In genomic region chr3:104758406-104758805, GRCm38 (mm10) we compare ENCODE assay signal across 8 mouse cellular contexts. TPM values are rescaled to one million over a fixed set of nuclear protein-coding genes. Genes with fewer than 3 reads are reported as not detected.
DNase-seq lines count a peak whose midpoint lies in the region; ATAC-seq and TF ChIP-seq lines count a peak whose summit lies in the region.

No protein-coding gene starts in this region.

- no peaks in the 10 kb centered on the region for H3K79me2 ChIP-seq in C2C12 (ENCODE audit: control insufficient read depth, insufficient read depth)

- TF ChIP-seq POLR2A in bone marrow macrophage, adult 2 months (IDR thresholded peaks at IDR 0.05; ENCODE audit: borderline replicate concordance, low read depth, low read length), result no peak

- H3K9me3 ChIP-seq in embryonic facial prominence, embryonic 15.5 days (replicated peaks), result no peaks in the 10 kb centered on the region
- H3K9me3 ChIP-seq in heart, embryonic 10.5 days, result no peaks in the 10 kb centered on the region
- no peaks in the 10 kb centered on the region for H3K9me3 ChIP-seq in liver, embryonic 12.5 days (replicated peaks)
- no peaks in the 10 kb centered on the region for H3K9me3 ChIP-seq in stomach, postnatal 0 days (ENCODE audit: control insufficient read depth, low read length)

- WGBS in embryonic facial prominence, embryonic 15.5 days, result 3% methylated on average over 27 of the region's 27 CpGs
- 2% methylated on average over 27 of the region's 27 CpGs for WGBS in heart, embryonic 10.5 days
- WGBS in liver, embryonic 12.5 days (ENCODE audit: insufficient replicate concordance), result 2% methylated on average over 27 of the region's 27 CpGs
- under 1% methylated on average over 27 of the region's 27 CpGs for WGBS in stomach, postnatal 0 days

- no peak for TF ChIP-seq EP300 in stomach, postnatal 0 days (optimal IDR thresholded peaks at IDR 0.05)

- H3K27ac ChIP-seq in bone marrow macrophage, adult 2 months (ENCODE audit: insufficient read depth, low read depth, low read length), result no peak overlapping the region
- H3K27ac ChIP-seq in embryonic facial prominence, embryonic 15.5 days (replicated peaks), result no peak overlapping the region
- peak overlapping the region; percentile 81 for H3K27ac ChIP-seq in heart, embryonic 10.5 days
- no peak overlapping the region for H3K27ac ChIP-seq in liver, embryonic 12.5 days
- H3K27ac ChIP-seq in stomach, postnatal 0 days (replicated peaks), result no peak overlapping the region

- H3K4me2 ChIP-seq in embryonic facial prominence, embryonic 15.5 days (replicated peaks), result peak overlapping the region; percentile 60
- peak overlapping the region; percentile 79 for H3K4me2 ChIP-seq in liver, embryonic 12.5 days
- peak overlapping the region; percentile 57 for H3K4me2 ChIP-seq in stomach, postnatal 0 days (replicated peaks; ENCODE audit: low read depth)

- H3K4me3 ChIP-seq in C2C12 (ENCODE audit: insufficient read depth, poor library complexity, severe bottlenecking), result no peak overlapping the region
- no peak overlapping the region; the same call in 1 of the 2 replicates for H3K4me3 ChIP-seq in bone marrow macrophage, adult 2 months (ENCODE audit: insufficient read depth, low read length)
- H3K4me3 ChIP-seq in embryonic facial prominence, embryonic 15.5 days (replicated peaks), result peak overlapping the region; percentile 40
- H3K4me3 ChIP-seq in heart, embryonic 10.5 days, result peak overlapping the region; percentile 58
- H3K4me3 ChIP-seq in liver, embryonic 12.5 days, result peak overlapping the region; percentile 48
- H3K4me3 ChIP-seq in stomach, postnatal 0 days (ENCODE audit: low read depth, low read length), result peak overlapping the region; percentile 31

- no peaks in the 10 kb centered on the region for H3K36me3 ChIP-seq in C2C12 (ENCODE audit: control insufficient read depth, insufficient read depth)
- H3K36me3 ChIP-seq in embryonic facial prominence, embryonic 15.5 days, result no peaks in the 10 kb centered on the region
- H3K36me3 ChIP-seq in heart, embryonic 10.5 days, result no peaks in the 10 kb centered on the region
- no peaks in the 10 kb centered on the region for H3K36me3 ChIP-seq in liver, embryonic 12.5 days
- no peaks in the 10 kb centered on the region for H3K36me3 ChIP-seq in stomach, postnatal 0 days (ENCODE audit: control insufficient read depth, insufficient read depth, low read length)

- no peaks in the 10 kb centered on the region for H3K79me3 ChIP-seq in C2C12 (ENCODE audit: low read depth)

- TF ChIP-seq CTCF in C2C12 (IDR thresholded peaks at IDR 0.05; ENCODE audit: control insufficient read depth, insufficient read depth, insufficient read length), result peak; percentile 2
- peak; percentile 91 for TF ChIP-seq CTCF in bone marrow macrophage, adult 2 months (IDR thresholded peaks at IDR 0.05; ENCODE audit: low read depth, low read length)
- TF ChIP-seq CTCF in stomach, postnatal 0 days (IDR thresholded peaks at IDR 0.05; ENCODE audit: low read depth), result peak; percentile 85

- H3K4me1 ChIP-seq in bone marrow macrophage, adult 2 months (ENCODE audit: control insufficient read depth, insufficient read depth, low read length), result no peaks in the 10 kb centered on the region
- H3K4me1 ChIP-seq in embryonic facial prominence, embryonic 15.5 days, result peaks cover 7% of the 10 kb centered on the region; the same call in 1 of the 2 replicates
- H3K4me1 ChIP-seq in heart, embryonic 10.5 days, result peaks cover 26% of the 10 kb centered on the region
- H3K4me1 ChIP-seq in liver, embryonic 12.5 days, result peaks cover 31% of the 10 kb centered on the region
- H3K4me1 ChIP-seq in stomach, postnatal 0 days (replicated peaks; ENCODE audit: control insufficient read depth, insufficient read depth), result no peaks in the 10 kb centered on the region

- peaks cover 8% of the 10 kb centered on the region for H3K27me3 ChIP-seq in C2C12 (ENCODE audit: control insufficient read depth, insufficient read depth, insufficient read length)
- peaks cover 4% of the 10 kb centered on the region; the same call in 1 of the 2 replicates for H3K27me3 ChIP-seq in embryonic facial prominence, embryonic 15.5 days
- H3K27me3 ChIP-seq in heart, embryonic 10.5 days (ENCODE audit: insufficient read depth, poor library complexity, severe bottlenecking), result peaks cover 20% of the 10 kb centered on the region
- peaks cover 54% of the 10 kb centered on the region for H3K27me3 ChIP-seq in liver, embryonic 12.5 days (replicated peaks)
- no peaks in the 10 kb centered on the region for H3K27me3 ChIP-seq in stomach, postnatal 0 days (ENCODE audit: control insufficient read depth, insufficient read depth, low read length)

- peak; percentile 65; the same call in 1 of the 2 replicates for ATAC-seq in embryonic facial prominence, embryonic 15.5 days (ENCODE audit: insufficient number of reproducible peaks, low FRiP score, low TSS enrichment, low read depth)
- peak; percentile 58 for ATAC-seq in liver, embryonic 12.5 days
- ATAC-seq in stomach, postnatal 0 days (ENCODE audit: low FRiP score, low TSS enrichment), result peak; percentile 69; the same call in 1 of the 2 replicates

- H3ac ChIP-seq in C2C12 (ENCODE audit: control insufficient read depth, insufficient read length, low read depth), result no peak overlapping the region

- no peak overlapping the region for H3K9ac ChIP-seq in embryonic facial prominence, embryonic 15.5 days
- peak overlapping the region; percentile 54 for H3K9ac ChIP-seq in liver, embryonic 12.5 days
- H3K9ac ChIP-seq in stomach, postnatal 0 days (ENCODE audit: low read length), result peak overlapping the region; percentile 38; the same call in 1 of the 2 replicates

- DNase-seq in heart, embryonic 10.5 days (ENCODE audit: low spot score), result peak; percentile 89
- peak; percentile 52 for DNase-seq in kidney, adult 9 months
- DNase-seq in neural tube, embryonic 10.5 days (ENCODE audit: extremely low spot score, low spot score), result peak; percentile 92
- peak; percentile 78 for DNase-seq in stomach, postnatal 0 days (ENCODE audit: low spot score)

TF ChIP-seq in C2C12, 6 proteins besides CTCF, POLR2A, EP300 and RAD21:
- no peak for TF ChIP-seq FOSL1 (IDR thresholded peaks at IDR 0.05; ENCODE audit: insufficient read depth, low read length, poor library complexity, severe bottlenecking)
- no peak for TF ChIP-seq MYOG (IDR thresholded peaks at IDR 0.05; ENCODE audit: control insufficient read depth, extremely low read depth, insufficient read length)
- no peak for TF ChIP-seq CEBPB (IDR thresholded peaks at IDR 0.05; ENCODE audit: low read depth)
- no peak for TF ChIP-seq MYOD1 (IDR thresholded peaks at IDR 0.05; ENCODE audit: control insufficient read depth, insufficient read length, low read depth)
- TF ChIP-seq USF1 (IDR thresholded peaks at IDR 0.05; ENCODE audit: low read depth), result no peak
- TF ChIP-seq MAX (IDR thresholded peaks at IDR 0.05), result no peak

RNA-seq across cellular contexts. Expression of gene Ppm1j, which starts 22.4 kb away (rescaled TPM):
- 0.08 TPM for polyA plus RNA-seq in C2C12 (2012; fragmentation: generic; extraction: Trizol)
- 0.47 and 1.3 TPM in 2 replicates for polyA plus RNA-seq in bone marrow macrophage, adult 2 months (2012; ENCODE audit: insufficient read depth, insufficient read length, missing spikeins)
- polyA plus RNA-seq in embryonic facial prominence, embryonic 15.5 days (2015; fragmentation: Nextera tagmentation; extraction: Ambion mirVana), result 4.7 and 4.8 TPM in 2 replicates
- polyA plus RNA-seq in heart, embryonic 10.5 days (2016; fragmentation: Nextera tagmentation; extraction: Ambion mirVana), result 19.9 and 44.8 TPM in 2 replicates
- polyA plus RNA-seq in liver, embryonic 12.5 days (2016; fragmentation: Nextera tagmentation; extraction: Ambion mirVana), result 0.79 and 1.3 TPM in 2 replicates
- polyA plus RNA-seq in stomach, postnatal 0 days (2015; fragmentation: Nextera tagmentation; extraction: Ambion mirVana), result 2.4 and 2.8 TPM in 2 replicates

RNA-seq across cellular contexts. Expression of gene Fam19a3, which starts 23.2 kb away (rescaled TPM):
- not detected for polyA plus RNA-seq in C2C12 (2012; fragmentation: generic; extraction: Trizol)
- 0.21 TPM in 1 of 2 replicates, not detected in the other for polyA plus RNA-seq in bone marrow macrophage, adult 2 months (2012; ENCODE audit: insufficient read depth, insufficient read length, missing spikeins)
- 0.12 and 0.20 TPM in 2 replicates for polyA plus RNA-seq in embryonic facial prominence, embryonic 15.5 days (2015; fragmentation: Nextera tagmentation; extraction: Ambion mirVana)
- polyA plus RNA-seq in heart, embryonic 10.5 days (2016; fragmentation: Nextera tagmentation; extraction: Ambion mirVana), result 0.70 and 1.4 TPM in 2 replicates
- not detected in 2 replicates for polyA plus RNA-seq in liver, embryonic 12.5 days (2016; fragmentation: Nextera tagmentation; extraction: Ambion mirVana)
- polyA plus RNA-seq in stomach, postnatal 0 days (2015; fragmentation: Nextera tagmentation; extraction: Ambion mirVana), result 0.17 TPM in 1 of 2 replicates, not detected in the other

RNA-seq across cellular contexts. Expression of gene Rhoc, which starts 29.8 kb away (rescaled TPM):
- 485 TPM for polyA plus RNA-seq in C2C12 (2012; fragmentation: generic; extraction: Trizol)
- polyA plus RNA-seq in bone marrow macrophage, adult 2 months (2012; ENCODE audit: insufficient read depth, insufficient read length, missing spikeins), result 32.9 and 38.4 TPM in 2 replicates
- 163 and 174 TPM in 2 replicates for polyA plus RNA-seq in embryonic facial prominence, embryonic 15.5 days (2015; fragmentation: Nextera tagmentation; extraction: Ambion mirVana)
- 243 and 267 TPM in 2 replicates for polyA plus RNA-seq in heart, embryonic 10.5 days (2016; fragmentation: Nextera tagmentation; extraction: Ambion mirVana)
- polyA plus RNA-seq in liver, embryonic 12.5 days (2016; fragmentation: Nextera tagmentation; extraction: Ambion mirVana), result 28.1 and 34.1 TPM in 2 replicates
- 126 and 130 TPM in 2 replicates for polyA plus RNA-seq in stomach, postnatal 0 days (2015; fragmentation: Nextera tagmentation; extraction: Ambion mirVana)

RNA-seq across cellular contexts. Expression of gene Mov10, which starts 60.0 kb away (rescaled TPM):
- 9.3 TPM for polyA plus RNA-seq in C2C12 (2012; fragmentation: generic; extraction: Trizol)
- polyA plus RNA-seq in bone marrow macrophage, adult 2 months (2012; ENCODE audit: insufficient read depth, insufficient read length, missing spikeins), result 23.4 and 25.1 TPM in 2 replicates
- polyA plus RNA-seq in embryonic facial prominence, embryonic 15.5 days (2015; fragmentation: Nextera tagmentation; extraction: Ambion mirVana), result 44.7 and 47.0 TPM in 2 replicates
- 42.2 and 54.0 TPM in 2 replicates for polyA plus RNA-seq in heart, embryonic 10.5 days (2016; fragmentation: Nextera tagmentation; extraction: Ambion mirVana)
- 28.5 and 29.2 TPM in 2 replicates for polyA plus RNA-seq in liver, embryonic 12.5 days (2016; fragmentation: Nextera tagmentation; extraction: Ambion mirVana)
- polyA plus RNA-seq in stomach, postnatal 0 days (2015; fragmentation: Nextera tagmentation; extraction: Ambion mirVana), result 28.1 and 30.4 TPM in 2 replicates

Comparison
In these comparisons a context has a peak if more than half of its experiments do, and no peak if none do; other contexts are left out.
1. H3K4me3 ChIP-seq: peak in embryonic facial prominence, embryonic 15.5 days (single experiment), heart, embryonic 10.5 days (single experiment), liver, embryonic 12.5 days (single experiment) and stomach, postnatal 0 days (single experiment); none in C2C12 (single experiment) and bone marrow macrophage, adult 2 months (single experiment).
2. CTCF ChIP-seq: peak in every context shown above with its lines; median percentile 91 in bone marrow macrophage, adult 2 months; 85 in stomach, postnatal 0 days; 2 in C2C12.
3. Peak in every context shown above with its lines, with median percentiles within 50 percentile points of each other: ATAC-seq, H3K4me2 ChIP-seq and DNase-seq.